Mouse (Mus musculus) small intestine, adult 2 months (tissue): ENCODE results near the gene Cul7.

ENCODE experiments used
- CTCF ChIP-seq: fragments of 200-500 bp; IDR thresholded peaks from 2 replicates; pipeline ENCODE4 v1.5.1; 2012; ENCODE audit warnings: low read depth, mild to moderate bottlenecking, control low read depth, inconsistent platforms, low read length, moderate library complexity, mixed read lengths; ENCODE audit not compliant: insufficient replicate concordance, insufficient read length; ENCODE audit errors: extremely low read depth
- POLR2A ChIP-seq: fragments of 200-500 bp; IDR thresholded peaks from 2 replicates; pipeline ENCODE4 v1.6.1; 2012; ENCODE audit warnings: low read depth, mild to moderate bottlenecking, control low read depth, inconsistent platforms, low read length, moderate library complexity

- TF ChIP-seq CTCF = no peak
- no peak for TF ChIP-seq POLR2A
These were observed 56.4 kb downstream of the Cul7 start for GRCm38 (mm10) chr17:46706375-46707089.
